Mouse (Mus musculus): ENCODE results near the gene Ypel1.

The Ypel1 gene

GRCm38 (mm10) chr16:17069511-17070443, at the start of gene Ypel1:
TSS of gene Ypel1 (plus strand) at chr16:17069696.
- peak; percentile 62 to 76 for DNase-seq (ENCODE audit: low spot score in 2 of 2)

- no peak for DNase-seq (ENCODE audit: low spot score in 2 of 2)
Measured at GRCm38 (mm10) chr16:17024469-17025148, 44.9 kb upstream of the Ypel1 start.

GRCm38 (mm10) chr16:17029971-17030695, 39.4 kb upstream of the Ypel1 start:
- DNase-seq (ENCODE audit: low spot score in 2 of 2) = no peak

GRCm38 (mm10) chr16:17033754-17034153, 35.7 kb upstream of the Ypel1 start:
- no peak for DNase-seq (ENCODE audit: low spot score in 2 of 2)

- no peak for DNase-seq (ENCODE audit: low spot score in 2 of 2)
Measured at GRCm38 (mm10) chr16:17040716-17041115, 28.8 kb upstream of the Ypel1 start.

- DNase-seq (ENCODE audit: low spot score in 2 of 2) = no peak
Measured at GRCm38 (mm10) chr16:17041417-17041816, 28.1 kb upstream of the Ypel1 start.

- no peak for DNase-seq (ENCODE audit: low spot score in 2 of 2)
Measured at GRCm38 (mm10) chr16:17044320-17044719, 25.2 kb upstream of the Ypel1 start.

- DNase-seq (ENCODE audit: low spot score in 2 of 2) = no peak
Measured at GRCm38 (mm10) chr16:17045287-17045686, 24.2 kb upstream of the Ypel1 start.

GRCm38 (mm10) chr16:17049886-17050285, 19.6 kb upstream of the Ypel1 start:
- DNase-seq (ENCODE audit: low spot score in 2 of 2) = no peak

GRCm38 (mm10) chr16:17052087-17052486, 17.4 kb upstream of the Ypel1 start:
- no peak for DNase-seq (ENCODE audit: low spot score in 2 of 2)

- DNase-seq (ENCODE audit: low spot score in 2 of 2) = no peak
Measured at GRCm38 (mm10) chr16:17053903-17054302, 15.6 kb upstream of the Ypel1 start.

- no peak for DNase-seq (ENCODE audit: low spot score in 2 of 2)
Measured at GRCm38 (mm10) chr16:17055584-17055983, 13.9 kb upstream of the Ypel1 start.

GRCm38 (mm10) chr16:17062338-17062737, 7.2 kb upstream of the Ypel1 start:
- no peak for DNase-seq (ENCODE audit: low spot score in 2 of 2)

GRCm38 (mm10) chr16:17067552-17067951, 1.9 kb upstream of the Ypel1 start:
- DNase-seq (ENCODE audit: low spot score in 2 of 2) = no peak

GRCm38 (mm10) chr16:17070716-17071115, 1.2 kb downstream of the Ypel1 start:
- no peak for DNase-seq (ENCODE audit: low spot score in 2 of 2)

- no peak for DNase-seq (ENCODE audit: low spot score in 2 of 2)
Measured at GRCm38 (mm10) chr16:17073000-17073399, 3.5 kb downstream of the Ypel1 start.

- no peak for DNase-seq (ENCODE audit: low spot score in 2 of 2)
Measured at GRCm38 (mm10) chr16:17076301-17076700, 6.8 kb downstream of the Ypel1 start.

GRCm38 (mm10) chr16:17076869-17077268, 7.4 kb downstream of the Ypel1 start:
- no peak for DNase-seq (ENCODE audit: low spot score in 2 of 2)

GRCm38 (mm10) chr16:17078101-17078500, 8.6 kb downstream of the Ypel1 start:
- DNase-seq (ENCODE audit: low spot score in 2 of 2) = no peak

GRCm38 (mm10) chr16:17082121-17082792, 12.8 kb downstream of the Ypel1 start:
- no peak for DNase-seq (ENCODE audit: low spot score in 2 of 2)

GRCm38 (mm10) chr16:17085636-17086035, 16.1 kb downstream of the Ypel1 start:
- no peak for DNase-seq (ENCODE audit: low spot score in 2 of 2)

GRCm38 (mm10) chr16:17086241-17086640, 16.7 kb downstream of the Ypel1 start:
- no peak for DNase-seq (ENCODE audit: low spot score in 2 of 2)
